28 mouse cellular contexts compared by ENCODE assay signal in genomic region chr1:92815100-92815499, GRCm38 (mm10). TPM values are rescaled to one million over a fixed set of nuclear protein-coding genes. Genes with fewer than 3 reads are reported as not detected.
A peak's percentile ranks its signal among the peaks of the same experiment; 100 is the strongest.
DNase-seq lines count a peak whose midpoint lies in the region; ATAC-seq and TF ChIP-seq lines count a peak whose summit lies in the region.
"Had no signal": no experiment of that assay in that cellular context is flagged by ENCODE, and none has a peak within 500 bp of the region (broad histone marks: within the 10 kb centered on the region; RNA-seq: fewer than 3 reads in every experiment).

No protein-coding gene starts in this region.

- H3K4me3 ChIP-seq in stomach, embryonic 14.5 days (ENCODE audit: low read depth, low read length) = no peak overlapping the region
- no peak overlapping the region for H3K4me3 ChIP-seq in stomach, postnatal 0 days (ENCODE audit: low read depth, low read length)
- H3K4me3 ChIP-seq in stomach, embryonic 16.5 days (replicated peaks; ENCODE audit: low read length) = no peak overlapping the region
- no peak overlapping the region for H3K4me3 ChIP-seq in midbrain, postnatal 0 days (ENCODE audit: low read depth, low read length)
- H3K4me3 ChIP-seq in forebrain, embryonic 10.5 days = no peak overlapping the region
- H3K4me3 ChIP-seq: forebrain, embryonic 13.5 days; heart, embryonic 10.5 days; heart, embryonic 15.5 days; hindbrain, embryonic 13.5 days; limb, embryonic 12.5 days; liver, embryonic 13.5 days had no signal

- TF ChIP-seq EP300 in stomach, postnatal 0 days (optimal IDR thresholded peaks at IDR 0.05) = no peak

- no peak overlapping the region for H3K4me2 ChIP-seq in stomach, embryonic 14.5 days (replicated peaks; ENCODE audit: low read depth, low read length)
- no peak overlapping the region for H3K4me2 ChIP-seq in stomach, postnatal 0 days (replicated peaks; ENCODE audit: low read depth)
- no peak overlapping the region for H3K4me2 ChIP-seq in stomach, embryonic 16.5 days (ENCODE audit: low read depth, low read length)
- H3K4me2 ChIP-seq in midbrain, postnatal 0 days (ENCODE audit: low read depth, low read length, poor library complexity, severe bottlenecking) = no peak overlapping the region
- H3K4me2 ChIP-seq: forebrain, embryonic 13.5 days; heart, embryonic 15.5 days; hindbrain, embryonic 13.5 days; limb, embryonic 12.5 days; liver, embryonic 13.5 days had no signal

- TF ChIP-seq CTCF in stomach, postnatal 0 days (IDR thresholded peaks at IDR 0.05; ENCODE audit: low read depth) = no peak
- TF ChIP-seq CTCF in midbrain, postnatal 0 days (IDR thresholded peaks at IDR 0.05) = no peak

- H3K27me3 ChIP-seq in stomach, embryonic 14.5 days (ENCODE audit: control insufficient read depth, insufficient read depth, low read length) = no peaks in the 10 kb centered on the region
- H3K27me3 ChIP-seq in stomach, postnatal 0 days (ENCODE audit: control insufficient read depth, insufficient read depth, low read length) = no peaks in the 10 kb centered on the region
- no peaks in the 10 kb centered on the region for H3K27me3 ChIP-seq in stomach, embryonic 16.5 days (ENCODE audit: control insufficient read depth, insufficient read depth, low read length)
- H3K27me3 ChIP-seq in midbrain, postnatal 0 days (ENCODE audit: insufficient read depth, low read length) = no peaks in the 10 kb centered on the region
- no peaks in the 10 kb centered on the region for H3K27me3 ChIP-seq in forebrain, embryonic 10.5 days (ENCODE audit: poor library complexity, severe bottlenecking)
- H3K27me3 ChIP-seq: forebrain, embryonic 13.5 days; hindbrain, embryonic 13.5 days; limb, embryonic 12.5 days; liver, embryonic 13.5 days had no signal

- no peaks in the 10 kb centered on the region for H3K36me3 ChIP-seq in stomach, embryonic 14.5 days (ENCODE audit: control insufficient read depth, insufficient read depth, low read length)
- H3K36me3 ChIP-seq in stomach, postnatal 0 days (ENCODE audit: control insufficient read depth, insufficient read depth, low read length) = no peaks in the 10 kb centered on the region
- no peaks in the 10 kb centered on the region for H3K36me3 ChIP-seq in stomach, embryonic 16.5 days (ENCODE audit: control insufficient read depth, insufficient read depth, low read length)
- no peaks in the 10 kb centered on the region for H3K36me3 ChIP-seq in midbrain, postnatal 0 days (ENCODE audit: insufficient read depth, low read length)
- H3K36me3 ChIP-seq in forebrain, embryonic 10.5 days (replicated peaks) = no peaks in the 10 kb centered on the region
- H3K36me3 ChIP-seq: heart, embryonic 10.5 days; heart, embryonic 15.5 days; hindbrain, embryonic 13.5 days; limb, embryonic 12.5 days; liver, embryonic 13.5 days had no signal

- 0 out of 2 replicates have a peak overlapping the region, but pooled peaks have one; percentile 44 for H3K27ac ChIP-seq in stomach, embryonic 14.5 days (ENCODE audit: low read length)
- no peak overlapping the region; the same call in 1 of the 2 replicates for H3K27ac ChIP-seq in stomach, postnatal 0 days (replicated peaks)
- H3K27ac ChIP-seq in stomach, embryonic 16.5 days (ENCODE audit: low read length) = peak overlapping the region; percentile 7; the same call in 1 of the 2 replicates
- H3K27ac ChIP-seq in midbrain, postnatal 0 days (ENCODE audit: low read depth, low read length) = no peak overlapping the region
- no peak overlapping the region for H3K27ac ChIP-seq in forebrain, embryonic 10.5 days
- H3K27ac ChIP-seq: forebrain, embryonic 13.5 days; heart, embryonic 10.5 days; heart, embryonic 15.5 days; hindbrain, embryonic 13.5 days; liver, embryonic 13.5 days had no signal

- no peak for DNase-seq in stomach, postnatal 0 days (ENCODE audit: low spot score)
- peak; percentile 69 for DNase-seq in adipocyte (ENCODE audit: low spot score)
- DNase-seq in fibroblast of lung, adult 2 months (ENCODE audit: low read depth) = peak; percentile 65
- DNase-seq in midbrain, postnatal 0 days (ENCODE audit: low spot score) = no peak
- no peak for DNase-seq in forebrain, embryonic 10.5 days (ENCODE audit: extremely low spot score, low spot score)
- no peak for DNase-seq in cerebellum, adult 8-10 months
- DNase-seq: adrenal gland, postnatal 25 days; cerebellum, adult 2 months; cerebellum, postnatal 36 days; embryo, embryonic 11 days; gastrocnemius, postnatal 14 days; heart, postnatal 36 days; kidney, adult 8-10 months; kidney, postnatal 10 days; layer of hippocampus, adult 9-11 months; liver, embryonic 13.5 days; lung, adult 18-20 months; lung, postnatal 14 days; midbrain, embryonic 14.5 days; right cerebral cortex, postnatal 25 days had no signal

- ATAC-seq in stomach, embryonic 14.5 days (ENCODE audit: insufficient number of reproducible peaks, insufficient read depth, low FRiP score, low read depth) = no peak
- no peak for ATAC-seq in stomach, postnatal 0 days (ENCODE audit: low FRiP score, low TSS enrichment)
- ATAC-seq in stomach, embryonic 16.5 days (ENCODE audit: insufficient read depth, low FRiP score) = no peak
- no peak for ATAC-seq in midbrain, postnatal 0 days (ENCODE audit: low FRiP score)
- ATAC-seq: forebrain, embryonic 13.5 days; intestine, embryonic 16.5 days had no signal

- H3K9ac ChIP-seq in stomach, embryonic 14.5 days (replicated peaks; ENCODE audit: low read depth, low read length) = no peak overlapping the region
- H3K9ac ChIP-seq in stomach, postnatal 0 days (ENCODE audit: low read length) = no peak overlapping the region
- H3K9ac ChIP-seq in stomach, embryonic 16.5 days (ENCODE audit: low read length) = no peak overlapping the region
- H3K9ac ChIP-seq in midbrain, postnatal 0 days (replicated peaks; ENCODE audit: low read length, poor library complexity, severe bottlenecking) = no peak overlapping the region
- H3K9ac ChIP-seq: forebrain, embryonic 13.5 days; heart, embryonic 15.5 days; hindbrain, embryonic 13.5 days; limb, embryonic 12.5 days; liver, embryonic 13.5 days had no signal

- H3K9me3 ChIP-seq in stomach, embryonic 14.5 days (ENCODE audit: control insufficient read depth, low read depth, low read length) = no peaks in the 10 kb centered on the region
- H3K9me3 ChIP-seq in stomach, postnatal 0 days (ENCODE audit: control insufficient read depth, low read length) = no peaks in the 10 kb centered on the region
- no peaks in the 10 kb centered on the region for H3K9me3 ChIP-seq in stomach, embryonic 16.5 days (replicated peaks; ENCODE audit: control insufficient read depth, low read length)
- H3K9me3 ChIP-seq in midbrain, postnatal 0 days (ENCODE audit: low read length) = no peaks in the 10 kb centered on the region
- H3K9me3 ChIP-seq in forebrain, embryonic 10.5 days = no peaks in the 10 kb centered on the region
- H3K9me3 ChIP-seq: forebrain, embryonic 13.5 days; heart, embryonic 10.5 days; heart, embryonic 15.5 days; hindbrain, embryonic 13.5 days; limb, embryonic 12.5 days; liver, embryonic 13.5 days had no signal

- H3K4me1 ChIP-seq in stomach, embryonic 14.5 days (ENCODE audit: control insufficient read depth, insufficient read depth, low read length) = 0 out of 2 replicates have a peak, but pooled peaks cover 9% of the 10 kb centered on the region
- no peaks in the 10 kb centered on the region for H3K4me1 ChIP-seq in stomach, postnatal 0 days (replicated peaks; ENCODE audit: control insufficient read depth, insufficient read depth)
- no peaks in the 10 kb centered on the region; the same call in 1 of the 2 replicates for H3K4me1 ChIP-seq in stomach, embryonic 16.5 days (ENCODE audit: control insufficient read depth, insufficient read depth, low read length)
- no peaks in the 10 kb centered on the region for H3K4me1 ChIP-seq in midbrain, postnatal 0 days (ENCODE audit: insufficient read depth, low read length)
- H3K4me1 ChIP-seq in forebrain, embryonic 10.5 days = 0 out of 2 replicates have a peak, but pooled peaks cover 6% of the 10 kb centered on the region
- H3K4me1 ChIP-seq: forebrain, embryonic 13.5 days; heart, embryonic 15.5 days; hindbrain, embryonic 13.5 days; liver, embryonic 13.5 days had no signal

- 55% methylated on average over 9 of the region's 9 CpGs for WGBS in stomach, embryonic 14.5 days
- WGBS in stomach, postnatal 0 days = 44% methylated on average over 9 of the region's 9 CpGs
- WGBS in stomach, embryonic 16.5 days = 48% methylated on average over 9 of the region's 9 CpGs
- 48% methylated on average over 9 of the region's 9 CpGs for WGBS in midbrain, postnatal 0 days
- WGBS in forebrain, embryonic 10.5 days = 78% methylated on average over 9 of the region's 9 CpGs

RNA-seq across cellular contexts. Expression of gene Gpc1, which starts 16.3 kb away (rescaled TPM):
- polyA plus RNA-seq in stomach, embryonic 14.5 days (2014; fragmentation: Nextera tagmentation; extraction: Ambion mirVana) = 48.3 and 49.7 TPM in 2 replicates
- 14.0 and 15.5 TPM in 2 replicates for polyA plus RNA-seq in stomach, postnatal 0 days (2015; fragmentation: Nextera tagmentation; extraction: Ambion mirVana)
- 36.2 and 39.3 TPM in 2 replicates for polyA plus RNA-seq in stomach, embryonic 16.5 days (2015; fragmentation: Nextera tagmentation; extraction: Ambion mirVana)
- total RNA-seq in midbrain, postnatal 0 days (2014; rRNA removed) = 151 and 208 TPM in 2 replicates
- 51.8 and 53.3 TPM in 2 replicates for polyA plus RNA-seq in midbrain, postnatal 0 days (2015; fragmentation: Nextera tagmentation; extraction: Ambion mirVana)
- polyA plus RNA-seq in forebrain, embryonic 10.5 days (2016; fragmentation: Nextera tagmentation; extraction: Ambion mirVana) = 95.2 and 99.2 TPM in 2 replicates

Comparison
In these comparisons a context has a peak if more than half of its experiments do, and no peak if none do; other contexts are left out.
1. H3K27ac ChIP-seq: peak in stomach, embryonic 14.5 days (single experiment) and stomach, embryonic 16.5 days (single experiment); none in stomach, postnatal 0 days (single experiment), midbrain, postnatal 0 days (single experiment) and forebrain, embryonic 10.5 days (single experiment).
2. DNase-seq: peak in adipocyte (single experiment) and fibroblast of lung, adult 2 months (single experiment); none in stomach, postnatal 0 days (single experiment), midbrain, postnatal 0 days (single experiment), forebrain, embryonic 10.5 days (single experiment) and cerebellum, adult 8-10 months (single experiment).